Mouse (Mus musculus): Measurements from ENCODE around the gene Crocc2.

DNA sequence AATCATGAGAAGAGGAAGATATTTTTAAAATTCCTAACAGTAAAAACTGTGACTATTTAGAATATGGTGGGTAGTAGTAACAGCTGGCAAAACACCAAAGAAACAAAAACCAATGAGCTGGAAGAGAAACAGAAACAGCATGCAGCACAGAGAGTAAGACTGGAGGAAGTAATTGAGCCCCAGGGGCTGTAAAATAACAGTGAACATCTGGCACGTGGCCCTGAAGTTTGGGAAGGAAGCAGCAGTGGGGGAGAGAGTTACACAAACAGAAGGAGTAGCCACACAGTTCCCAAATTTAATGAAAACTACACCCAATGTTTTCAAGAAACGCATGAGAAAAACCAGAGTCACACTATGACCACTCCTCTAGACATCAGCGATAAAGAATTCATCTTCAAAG lies 98.7 kb downstream of the Crocc2 start:
- no peak for TF ChIP-seq CTCF (conservative IDR thresholded peaks at IDR 0.05; ENCODE audit: low read length)
- TF ChIP-seq NANOG (IDR thresholded peaks at IDR 0.05; ENCODE audit: borderline replicate concordance, low read length): no peak
- TF ChIP-seq POU5F1 (IDR thresholded peaks at IDR 0.05; ENCODE audit: borderline replicate concordance, low read length): no peak
